ENCODE assay signal across 8 mouse cellular contexts in genomic region chr13:60110079-60110846, GRCm38 (mm10).
DNase-seq lines count a peak whose midpoint lies in the region; ATAC-seq lines count a peak whose summit lies in the region.

No protein-coding gene starts in this region.

- H3K9ac ChIP-seq in embryonic facial prominence, embryonic 13.5 days: peak overlapping the region; percentile 44; the same call in 1 of the 2 replicates
- no peak overlapping the region for H3K9ac ChIP-seq in heart, embryonic 12.5 days
- no peak overlapping the region for H3K9ac ChIP-seq in kidney, embryonic 14.5 days (ENCODE audit: low read depth, low read length)
- no peak overlapping the region for H3K9ac ChIP-seq in liver, embryonic 16.5 days (ENCODE audit: low read depth, low read length)

- peak; percentile 62 to 73 for DNase-seq in right cerebral cortex, postnatal 10 days (ENCODE audit: low spot score in 2 of 2)
- no peak for DNase-seq in right cerebral cortex, postnatal 36 days (ENCODE audit: low spot score in 2 of 2)
- DNase-seq in ovary, postnatal 14 days (ENCODE audit: low spot score): peak; percentile 39
- DNase-seq in thymus, postnatal 10 days (ENCODE audit: low spot score in 2 of 2): no peak

- no peaks in the 10 kb centered on the region for H3K27me3 ChIP-seq in embryonic facial prominence, embryonic 13.5 days
- H3K27me3 ChIP-seq in heart, embryonic 12.5 days (replicated peaks): no peaks in the 10 kb centered on the region
- H3K27me3 ChIP-seq in kidney, embryonic 14.5 days (ENCODE audit: control insufficient read depth, insufficient read depth, low read length): no peaks in the 10 kb centered on the region
- no peaks in the 10 kb centered on the region for H3K27me3 ChIP-seq in liver, embryonic 16.5 days (ENCODE audit: control insufficient read depth, insufficient read depth, low read depth, low read length)

- no peak overlapping the region for H3K4me3 ChIP-seq in embryonic facial prominence, embryonic 13.5 days
- H3K4me3 ChIP-seq in heart, embryonic 12.5 days: no peak overlapping the region
- no peak overlapping the region for H3K4me3 ChIP-seq in kidney, embryonic 14.5 days (ENCODE audit: low read length)
- no peak overlapping the region for H3K4me3 ChIP-seq in liver, embryonic 16.5 days (ENCODE audit: low read depth, low read length)

- WGBS in embryonic facial prominence, embryonic 13.5 days: 1% methylated on average over 10 of the region's 11 CpGs
- 8% methylated on average over 11 of the region's 11 CpGs for WGBS in heart, embryonic 12.5 days
- 1% methylated on average over 11 of the region's 11 CpGs for WGBS in kidney, embryonic 14.5 days
- WGBS in liver, embryonic 16.5 days (ENCODE audit: insufficient replicate concordance): 15% methylated on average over 11 of the region's 11 CpGs

- H3K4me1 ChIP-seq in embryonic facial prominence, embryonic 13.5 days: peaks cover 29% of the 10 kb centered on the region
- H3K4me1 ChIP-seq in heart, embryonic 12.5 days (replicated peaks): peaks cover 10% of the 10 kb centered on the region
- peaks cover 17% of the 10 kb centered on the region for H3K4me1 ChIP-seq in kidney, embryonic 14.5 days (ENCODE audit: control insufficient read depth, insufficient read depth, low read length)
- H3K4me1 ChIP-seq in liver, embryonic 16.5 days (ENCODE audit: control insufficient read depth, low read depth, low read length): no peaks in the 10 kb centered on the region

- peak overlapping the region; percentile 48 for H3K4me2 ChIP-seq in embryonic facial prominence, embryonic 13.5 days
- H3K4me2 ChIP-seq in heart, embryonic 12.5 days: peak overlapping the region; percentile 42
- H3K4me2 ChIP-seq in kidney, embryonic 14.5 days (replicated peaks; ENCODE audit: low read depth, low read length): no peak overlapping the region
- H3K4me2 ChIP-seq in liver, embryonic 16.5 days (ENCODE audit: low read depth, low read length): no peak overlapping the region

- H3K36me3 ChIP-seq in embryonic facial prominence, embryonic 13.5 days: no peaks in the 10 kb centered on the region
- H3K36me3 ChIP-seq in heart, embryonic 12.5 days: no peaks in the 10 kb centered on the region
- H3K36me3 ChIP-seq in kidney, embryonic 14.5 days (ENCODE audit: control insufficient read depth, insufficient read depth, low read length): no peaks in the 10 kb centered on the region
- H3K36me3 ChIP-seq in liver, embryonic 16.5 days (ENCODE audit: control insufficient read depth, insufficient read depth): no peaks in the 10 kb centered on the region

- no peaks in the 10 kb centered on the region for H3K9me3 ChIP-seq in embryonic facial prominence, embryonic 13.5 days
- H3K9me3 ChIP-seq in heart, embryonic 12.5 days (replicated peaks): no peaks in the 10 kb centered on the region
- no peaks in the 10 kb centered on the region for H3K9me3 ChIP-seq in kidney, embryonic 14.5 days (ENCODE audit: control insufficient read depth, low read length)
- no peaks in the 10 kb centered on the region for H3K9me3 ChIP-seq in liver, embryonic 16.5 days (replicated peaks; ENCODE audit: control insufficient read depth, low read length)

- ATAC-seq in embryonic facial prominence, embryonic 13.5 days (ENCODE audit: insufficient number of reproducible peaks, insufficient read depth, low FRiP score, low TSS enrichment, low read depth): peak; percentile 85
- no peak for ATAC-seq in heart, embryonic 12.5 days (ENCODE audit: insufficient number of reproducible peaks, low FRiP score)
- ATAC-seq in kidney, embryonic 14.5 days (ENCODE audit: low FRiP score, low TSS enrichment): peak; percentile 96
- peak; percentile 89 for ATAC-seq in liver, embryonic 16.5 days (ENCODE audit: low read depth)

- H3K27ac ChIP-seq in embryonic facial prominence, embryonic 13.5 days: peak overlapping the region; percentile 94
- 0 out of 2 replicates have a peak overlapping the region, but pooled peaks have one; percentile 15 for H3K27ac ChIP-seq in heart, embryonic 12.5 days (ENCODE audit: poor library complexity, severe bottlenecking)
- peak overlapping the region; percentile 92 for H3K27ac ChIP-seq in kidney, embryonic 14.5 days (ENCODE audit: low read depth, low read length)
- peak overlapping the region; percentile 1; the same call in 1 of the 2 replicates for H3K27ac ChIP-seq in liver, embryonic 16.5 days (ENCODE audit: low read length)

Comparison
In these comparisons a context has a peak if more than half of its experiments do, and no peak if none do; other contexts are left out.
1. DNase-seq: peak in right cerebral cortex, postnatal 10 days (2 of 2) and ovary, postnatal 14 days (single experiment); none in right cerebral cortex, postnatal 36 days (0 of 2) and thymus, postnatal 10 days (0 of 2).
2. H3K27ac ChIP-seq: peak in every context shown above with its lines; median percentile 94 in embryonic facial prominence, embryonic 13.5 days; 92 in kidney, embryonic 14.5 days; 15 in heart, embryonic 12.5 days; 1 in liver, embryonic 16.5 days.
3. H3K4me2 ChIP-seq: peak in embryonic facial prominence, embryonic 13.5 days (single experiment) and heart, embryonic 12.5 days (single experiment); none in kidney, embryonic 14.5 days (single experiment) and liver, embryonic 16.5 days (single experiment).